Mouse (Mus musculus) liver, embryonic 16.5 days (tissue): ENCODE results near the gene Ckap2. TPM values are rescaled to one million over a fixed set of nuclear protein-coding genes. Genes with fewer than 3 reads are reported as not detected.

Experiments
- ATAC-seq: fragments of 200-750 bp; cut with Nextera tagmentation; 2 replicates; pipeline ENCODE4 v1.8.0; 2017; ENCODE audit warnings: low read depth, mild to moderate bottlenecking, moderate number of reproducible peaks, moderate library complexity
- H3K27ac ChIP-seq: fragments of 300-500 bp; sonication (generic); 2 replicates; pipeline ENCODE4 v1.5.1; 2014; ENCODE audit warnings: mild to moderate bottlenecking, low read length
- H3K27me3 ChIP-seq: fragments of 300-500 bp; sonication (generic); 2 replicates; pipeline ENCODE4 v1.6.1; 2014; ENCODE audit warnings: low read depth, low read length, mixed read lengths; ENCODE audit not compliant: control insufficient read depth, insufficient read depth
- H3K36me3 ChIP-seq: fragments of 300-500 bp; sonication (generic); 2 replicates; pipeline ENCODE4 v1.6.1; 2014; ENCODE audit warnings: mild to moderate bottlenecking; ENCODE audit not compliant: control insufficient read depth, insufficient read depth
- H3K4me1 ChIP-seq: fragments of 300-500 bp; sonication (generic); 2 replicates; pipeline ENCODE4 v1.6.1; 2014; ENCODE audit warnings: low read depth, low read length, mixed read lengths; ENCODE audit not compliant: control insufficient read depth
- H3K4me2 ChIP-seq: fragments of 300-500 bp; sonication (generic); 2 replicates; pipeline ENCODE4 v1.6.1; 2014; ENCODE audit warnings: low read depth, low read length, mixed read lengths
- H3K4me3 ChIP-seq: fragments of 300-500 bp; sonication (generic); 2 replicates; pipeline ENCODE4 v1.5.1; 2014; ENCODE audit warnings: low read depth, mild to moderate bottlenecking, low read length
- H3K9ac ChIP-seq: fragments of 300-500 bp; sonication (generic); 2 replicates; pipeline ENCODE4 v1.6.1; 2014; ENCODE audit warnings: low read depth, low read length
- H3K9me3 ChIP-seq: fragments of 300-500 bp; sonication (generic); replicated peaks from 2 replicates; pipeline ENCODE4 v1.6.1; 2016; ENCODE audit warnings: low read length; ENCODE audit not compliant: control insufficient read depth
- WGBS: fragments of 180-500 bp; shearing (Covaris S2); extraction: QIAGEN DNeasy Blood & Tissue Kit; methylation state at CpG from one replicate; pipeline ENCODE4 v1.1.7; 2014; ENCODE audit not compliant: insufficient replicate concordance; 5-methylcytosine and 5-hydroxymethylcytosine counted together
- polyA plus RNA-seq: library from polyadenylated mRNA; unstranded; fragments of >200 nt; fragmentation: Nextera tagmentation; extraction: Ambion mirVana; gene quantifications from 2 replicates; pipeline ENCODE4 v1.2.1, GENCODE M21; 2015

Gene Ckap2
- 19.9 and 22.1 TPM in 2 replicates for polyA plus RNA-seq

DNA sequence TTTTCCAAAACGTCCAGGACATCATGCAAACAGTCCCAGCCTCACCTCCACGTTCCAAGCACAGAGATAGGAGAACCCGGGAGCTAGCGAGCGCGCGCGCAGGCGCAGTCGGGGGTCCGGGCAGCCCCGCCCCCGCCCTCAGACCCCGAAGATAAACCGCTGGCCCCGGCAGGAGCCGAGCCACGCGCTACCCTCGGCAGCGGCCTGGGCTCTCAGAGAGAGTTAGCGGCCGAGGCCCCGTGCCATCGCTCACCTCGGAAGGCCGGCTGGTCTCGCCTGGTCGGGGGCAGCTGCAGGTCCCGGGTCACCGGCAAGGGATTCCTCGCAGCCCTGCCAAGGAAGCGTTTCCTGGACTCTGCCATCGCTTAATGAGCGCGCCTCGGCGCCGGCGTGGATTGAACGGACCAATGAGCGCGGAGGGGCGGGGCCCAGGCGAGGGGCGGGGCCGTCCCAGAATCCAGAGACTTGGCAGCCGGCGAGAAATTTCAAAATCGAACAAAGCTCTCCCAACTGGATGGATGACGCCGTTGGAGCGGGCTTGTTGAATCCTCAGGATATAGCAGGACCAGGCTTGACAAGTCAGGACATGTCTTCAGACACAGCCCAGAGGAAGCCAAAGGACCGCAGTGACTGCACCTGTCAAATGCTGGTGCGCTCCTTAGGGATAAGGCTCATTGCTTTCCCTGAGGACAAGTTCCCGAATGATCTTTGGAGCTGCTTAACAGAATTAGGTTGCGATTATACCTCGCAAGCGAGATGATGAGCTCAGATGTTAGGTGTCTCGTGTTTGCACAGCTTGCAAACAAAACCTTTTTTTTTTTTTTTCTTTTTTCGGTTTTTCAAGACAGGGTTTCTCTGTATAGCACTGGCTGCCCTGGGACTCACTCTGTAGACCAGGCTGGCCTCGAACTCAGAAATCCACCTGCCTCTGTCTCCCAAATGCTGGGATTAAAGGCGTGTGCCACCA lies at the start of gene Ckap2:
Gene Ckap2 (minus strand): TSS at position 389 of the 967 bp plus-strand sequence.
- peaks cover 17% of the 10 kb centered on the region for H3K4me1 ChIP-seq
- no peaks in the 10 kb centered on the region for H3K27me3 ChIP-seq
- peak within 1 kb of the TSS; percentile 98 for H3K4me2 ChIP-seq
- no peaks in the 10 kb centered on the region for H3K9me3 ChIP-seq
- ATAC-seq = peak; percentile 95
- peak within 1 kb of the TSS; percentile 95 for H3K4me3 ChIP-seq
- 2% methylated on average over 63 of the region's 63 CpGs for WGBS
- peak within 1 kb of the TSS; percentile 92 for H3K9ac ChIP-seq
- no peaks in the 10 kb centered on the region for H3K36me3 ChIP-seq
- H3K27ac ChIP-seq = peak within 1 kb of the TSS; percentile 93

GRCm38 (mm10) chr8:22228621-22229020 lies 43.0 kb upstream of the Ckap2 start:
- no peaks in the 10 kb centered on the region for H3K9me3 ChIP-seq
- H3K27ac ChIP-seq = no peak overlapping the region
- ATAC-seq = no peak
- H3K4me1 ChIP-seq = no peaks in the 10 kb centered on the region; the same call in 1 of the 2 replicates
- no peak overlapping the region for H3K9ac ChIP-seq
- H3K36me3 ChIP-seq = no peaks in the 10 kb centered on the region
- peaks cover 31% of the 10 kb centered on the region for H3K27me3 ChIP-seq
- H3K4me3 ChIP-seq = no peak overlapping the region
- WGBS = 11% methylated on average over 7 of the region's 7 CpGs
- no peak overlapping the region for H3K4me2 ChIP-seq

DNA sequence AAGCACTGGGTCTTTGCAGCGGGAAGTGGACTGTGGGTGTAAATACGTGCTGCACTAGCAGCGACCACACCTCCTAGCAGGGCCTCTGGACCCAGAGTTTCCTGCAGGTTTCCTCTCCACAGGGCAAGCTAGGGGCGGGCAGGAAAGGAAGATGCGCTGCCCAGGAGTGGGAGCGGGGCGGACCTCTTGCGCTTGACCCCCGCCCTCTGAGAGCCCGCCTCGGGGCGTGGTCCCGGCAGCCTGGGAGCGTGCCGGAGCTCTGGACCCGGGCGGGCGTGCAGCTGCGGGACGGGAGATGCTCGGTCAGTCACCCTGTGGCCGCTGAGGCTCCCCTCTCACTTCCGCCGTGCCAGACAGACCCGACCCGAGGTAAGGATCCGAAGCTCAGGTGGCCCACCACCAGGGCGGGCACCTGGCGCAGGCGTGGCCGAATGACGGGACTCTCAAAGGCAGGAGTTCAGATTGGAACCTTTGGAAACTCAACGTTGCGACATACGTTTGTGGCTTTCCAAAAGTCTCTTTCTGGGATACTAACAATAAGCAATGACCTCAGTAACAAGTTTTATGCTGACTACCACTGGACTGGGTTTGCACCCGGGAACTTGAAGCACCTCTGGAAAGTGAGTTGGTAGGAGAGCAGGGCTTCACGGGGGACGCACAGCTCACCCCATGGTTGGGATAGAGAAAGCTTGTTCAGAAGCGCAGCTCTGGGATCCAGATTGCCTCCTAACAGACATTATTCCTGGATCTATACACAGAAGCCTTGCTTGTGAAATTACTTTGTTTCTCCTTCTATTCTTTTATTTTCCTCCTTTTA lies 41.6 kb upstream of the Ckap2 start, which contains the start of gene Thsd1:
Gene Thsd1 (plus strand): TSS at position 253 of the 817 bp plus-strand sequence.
- Histone ChIP-seq H3K9ac (peak within 1 kb of the TSS; percentile 27; the same call in 1 of the 2 replicates), H3K4me2 (peak within 1 kb of the TSS; percentile 68), H3K36me3 (no peaks in the 10 kb centered on the region), H3K4me3 (peak within 1 kb of the TSS; percentile 58), H3K4me1 (no peaks in the 10 kb centered on the region; the same call in 1 of the 2 replicates), H3K27ac (no peak within 1 kb of the TSS), H3K9me3 (no peaks in the 10 kb centered on the region), H3K27me3 (peaks cover 31% of the 10 kb centered on the region)
- peak; percentile 89 for ATAC-seq
- under 1% methylated on average over 39 of the region's 39 CpGs for WGBS

GRCm38 (mm10) chr8:22226361-22226760 lies 40.7 kb upstream of the Ckap2 start:
- no peaks in the 10 kb centered on the region for H3K36me3 ChIP-seq
- no peak for ATAC-seq
- no peak overlapping the region for H3K4me2 ChIP-seq
- 39% methylated on average over 8 of the region's 8 CpGs for WGBS
- no peak overlapping the region for H3K27ac ChIP-seq
- no peaks in the 10 kb centered on the region; the same call in 1 of the 2 replicates for H3K4me1 ChIP-seq
- H3K4me3 ChIP-seq = no peak overlapping the region
- peaks cover 31% of the 10 kb centered on the region for H3K27me3 ChIP-seq
- no peak overlapping the region for H3K9ac ChIP-seq
- H3K9me3 ChIP-seq = no peaks in the 10 kb centered on the region

DNA sequence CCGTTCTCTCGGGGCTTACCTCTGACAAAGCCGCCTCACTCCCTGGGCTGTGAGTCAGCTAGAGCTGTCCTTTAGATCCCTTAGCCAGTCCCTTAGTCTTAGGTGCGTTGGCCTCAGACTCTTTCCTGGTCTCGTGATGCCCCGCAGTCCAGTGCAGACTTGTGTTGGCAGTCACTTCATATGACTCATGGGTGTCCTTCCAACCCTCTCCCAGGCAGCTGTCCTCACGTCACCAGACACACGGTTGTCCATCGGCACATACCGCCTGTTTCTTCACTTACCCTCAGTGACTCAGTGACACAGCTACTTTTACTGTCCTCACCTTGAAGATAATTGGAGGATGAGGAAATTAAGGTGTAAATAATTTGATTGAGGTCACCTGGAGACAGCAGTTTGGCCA lies 29.2 kb upstream of the Ckap2 start:
- 88% methylated on average over 10 of the region's 10 CpGs for WGBS
- Histone ChIP-seq H3K4me2 (no peak overlapping the region), H3K36me3 (peaks cover 11% of the 10 kb centered on the region), H3K4me3 (no peak overlapping the region), H3K9ac (no peak overlapping the region), H3K9me3 (no peaks in the 10 kb centered on the region), H3K4me1 (no peaks in the 10 kb centered on the region), H3K27ac (no peak overlapping the region), H3K27me3 (no peaks in the 10 kb centered on the region)
- no peak for ATAC-seq

DNA sequence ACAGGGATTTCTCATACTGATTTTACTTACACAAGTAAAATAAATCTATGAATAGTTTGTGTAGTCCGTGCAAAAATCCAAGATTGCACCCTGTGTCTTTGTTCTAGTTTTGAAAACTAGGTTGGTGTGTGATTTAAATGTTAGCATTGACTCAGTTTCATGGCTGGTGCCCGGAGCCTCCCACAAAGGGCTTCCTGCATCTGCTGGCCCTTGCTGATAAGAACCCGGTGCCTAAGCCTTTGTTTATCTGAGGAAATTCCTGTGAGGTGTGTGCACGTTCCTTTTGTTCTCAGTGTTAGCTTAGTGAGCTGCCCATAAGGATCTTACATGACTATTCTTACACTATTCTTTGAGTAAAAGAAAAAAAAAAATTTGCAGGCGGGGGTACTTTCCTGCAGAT lies 23.4 kb upstream of the Ckap2 start:
- Histone ChIP-seq H3K27ac (no peak overlapping the region), H3K9ac (no peak overlapping the region)

DNA sequence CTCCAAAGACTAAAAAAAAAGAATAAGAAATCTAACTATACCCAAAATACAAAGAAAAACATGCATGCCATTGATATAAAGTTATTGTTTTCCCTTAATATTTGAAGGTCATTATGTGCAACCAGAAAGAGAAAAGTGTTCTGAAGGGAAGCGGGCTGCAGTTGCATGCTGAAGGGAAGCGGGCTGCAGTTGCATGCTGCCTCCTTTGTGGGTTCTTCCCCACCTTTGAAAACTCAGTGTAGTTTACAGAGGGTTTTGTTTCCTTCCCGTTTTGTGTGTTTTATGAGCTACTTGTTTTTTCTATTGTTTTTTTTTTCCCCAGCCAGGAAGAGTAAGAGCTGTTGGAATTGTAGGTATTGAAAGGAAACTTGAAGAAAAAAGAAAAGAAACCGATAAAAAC lies 21.9 kb upstream of the Ckap2 start:
- Histone ChIP-seq H3K36me3 (peaks cover 9% of the 10 kb centered on the region), H3K4me3 (no peak overlapping the region), H3K27me3 (no peaks in the 10 kb centered on the region), H3K9me3 (no peaks in the 10 kb centered on the region), H3K9ac (no peak overlapping the region), H3K27ac (no peak overlapping the region), H3K4me2 (no peak overlapping the region), H3K4me1 (no peaks in the 10 kb centered on the region)
- ATAC-seq = no peak
- WGBS = 41% methylated on average over 4 of the region's 4 CpGs

More for the DNA sequence above, 23.4 kb upstream of the Ckap2 start:
- WGBS = 8% methylated on average over 5 of the region's 5 CpGs
- no peaks in the 10 kb centered on the region for H3K4me1 ChIP-seq
- ATAC-seq = peak; percentile 61
- no peaks in the 10 kb centered on the region for H3K27me3 ChIP-seq
- H3K9me3 ChIP-seq = no peaks in the 10 kb centered on the region
- H3K4me3 ChIP-seq = no peak overlapping the region
- H3K36me3 ChIP-seq = peaks cover 9% of the 10 kb centered on the region
- no peak overlapping the region for H3K4me2 ChIP-seq

DNA sequence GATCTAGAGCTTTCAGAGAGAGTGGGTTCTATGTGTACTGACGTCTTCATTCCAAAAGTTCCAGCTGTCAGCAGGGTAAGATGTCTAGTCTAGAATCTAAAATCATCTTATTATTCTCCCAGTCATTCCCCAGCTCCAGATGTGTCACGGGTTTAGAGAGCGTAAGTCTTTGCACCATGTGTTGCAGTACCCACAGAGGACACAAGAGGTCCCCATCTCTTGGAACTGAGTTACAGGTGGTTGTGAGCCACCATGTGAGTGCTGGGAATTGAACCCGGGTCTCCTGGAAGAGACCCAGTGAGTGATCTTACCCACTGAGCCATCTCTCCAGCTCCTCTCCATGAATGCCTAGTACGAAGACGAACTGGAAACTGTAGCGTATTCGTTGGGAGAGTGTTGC lies 13.9 kb upstream of the Ckap2 start:
- no peak overlapping the region for H3K4me3 ChIP-seq
- no peak overlapping the region for H3K27ac ChIP-seq
- no peak for ATAC-seq
- 92% methylated on average over 8 of the region's 8 CpGs for WGBS
- H3K4me1 ChIP-seq = peaks cover under 1% of the 10 kb centered on the region; the same call in 1 of the 2 replicates
- H3K27me3 ChIP-seq = no peaks in the 10 kb centered on the region
- no peaks in the 10 kb centered on the region; the same call in 1 of the 2 replicates for H3K9me3 ChIP-seq
- H3K4me2 ChIP-seq = no peak overlapping the region
- H3K9ac ChIP-seq = no peak overlapping the region
- H3K36me3 ChIP-seq = peaks cover 9% of the 10 kb centered on the region
